Mouse (Mus musculus) intestine, embryonic 16.5 days (tissue): ENCODE results near the gene Olfr837. TPM values are rescaled to one million over a fixed set of nuclear protein-coding genes. Genes with fewer than 3 reads are reported as not detected.
A peak's percentile ranks its signal among the peaks of the same experiment; 100 is the strongest.
"Not testable (repeated sequence)": the region's sequence is repeated elsewhere in the genome, so short reads cannot be mapped to it uniquely, and the experiment has no call there.

ENCODE experiments used
- ATAC-seq: fragments of 200-750 bp; cut with Nextera tagmentation; 2 replicates; pipeline ENCODE4 v1.8.0; 2017; ENCODE audit warnings: moderate TSS enrichment, moderate library complexity
- H3K27ac ChIP-seq: fragments of 300-500 bp; sonication (generic); 2 replicates; pipeline ENCODE4 v1.5.1; 2014; ENCODE audit warnings: mild to moderate bottlenecking, low read length
- H3K27me3 ChIP-seq: fragments of 300-500 bp; sonication (generic); replicated peaks from 2 replicates; pipeline ENCODE4 v1.6.1; 2014; ENCODE audit warnings: low read length, control low read depth, mixed read lengths; ENCODE audit not compliant: control insufficient read depth, insufficient read depth
- H3K36me3 ChIP-seq: fragments of 300-500 bp; sonication (generic); 2 replicates; pipeline ENCODE4 v1.6.1; 2014; ENCODE audit warnings: low read length, control low read depth; ENCODE audit not compliant: control insufficient read depth, insufficient read depth
- H3K4me1 ChIP-seq: fragments of 300-500 bp; sonication (generic); 2 replicates; pipeline ENCODE4 v1.6.1; 2014; ENCODE audit warnings: low read length, control low read depth, mixed read lengths; ENCODE audit not compliant: control insufficient read depth, insufficient read depth
- H3K4me2 ChIP-seq: fragments of 300-500 bp; sonication (generic); 2 replicates; pipeline ENCODE4 v1.6.1; 2014; ENCODE audit warnings: low read depth, low read length, control low read depth
- H3K4me3 ChIP-seq: fragments of 300-500 bp; sonication (generic); 2 replicates; pipeline ENCODE4 v1.5.1; 2014; ENCODE audit warnings: mild to moderate bottlenecking, low read length
- H3K9ac ChIP-seq: fragments of 300-500 bp; sonication (generic); 2 replicates; pipeline ENCODE4 v1.6.1; 2014; ENCODE audit warnings: low read depth, low read length
- H3K9me3 ChIP-seq: fragments of 300-500 bp; sonication (generic); 2 replicates; pipeline ENCODE4 v1.6.1; 2016; ENCODE audit warnings: low read length, control low read depth; ENCODE audit not compliant: control insufficient read depth
- WGBS: fragments of 180-500 bp; shearing (Covaris S2); extraction: QIAGEN DNeasy Blood & Tissue Kit; methylation state at CpG from one replicate; pipeline ENCODE4 v1.1.7; 2014; 5-methylcytosine and 5-hydroxymethylcytosine counted together
- polyA plus RNA-seq: library from polyadenylated mRNA; unstranded; fragments of >200 nt; fragmentation: Nextera tagmentation; extraction: Ambion mirVana; gene quantifications from 2 replicates; pipeline ENCODE4 v1.2.1, GENCODE M21; 2015

The Olfr837 gene
- not detected in 2 replicates for polyA plus RNA-seq

- Histone ChIP-seq H3K9ac (no peak within 1 kb of the TSS), H3K27ac (no peak within 1 kb of the TSS), H3K36me3 (no peaks in the 10 kb centered on the region), H3K27me3 (no peaks in the 10 kb centered on the region), H3K9me3 (no peaks in the 10 kb centered on the region), H3K4me2 (no peak within 1 kb of the TSS), H3K4me3 (no peak within 1 kb of the TSS), H3K4me1 (no peaks in the 10 kb centered on the region)
- 74% methylated on average over 1 of the region's 1 CpGs for WGBS
- ATAC-seq: no peak
Measured at GRCm38 (mm10) chr9:19136017-19136416, at the start of gene Olfr837. Gene Olfr837 (plus strand): TSS chr9:19136317.

GRCm38 (mm10) chr9:19092889-19093753 is 43.0 kb upstream of the Olfr837 start:
- ATAC-seq: peak; percentile 98
- 40% methylated on average over 6 of the region's 6 CpGs for WGBS
- not testable (repeated sequence) for H3K27ac ChIP-seq, H3K4me2 ChIP-seq, H3K9ac ChIP-seq, H3K27me3 ChIP-seq, H3K4me3 ChIP-seq, H3K9me3 ChIP-seq, H3K36me3 ChIP-seq, H3K4me1 ChIP-seq

GRCm38 (mm10) chr9:19097286-19097685 is 38.8 kb upstream of the Olfr837 start:
- H3K27me3 ChIP-seq: no peaks in the 10 kb centered on the region
- no peak overlapping the region for H3K4me3 ChIP-seq
- no peaks in the 10 kb centered on the region for H3K36me3 ChIP-seq
- H3K27ac ChIP-seq: no peak overlapping the region
- no peak overlapping the region for H3K4me2 ChIP-seq
- ATAC-seq: no peak
- H3K9ac ChIP-seq: no peak overlapping the region
- H3K4me1 ChIP-seq: no peaks in the 10 kb centered on the region
- 87% methylated on average over 4 of the region's 4 CpGs for whole genome bisulfite sequencing
- no peaks in the 10 kb centered on the region; the same call in 1 of the 2 replicates for H3K9me3 ChIP-seq

GRCm38 (mm10) chr9:19120082-19120481 is 16.0 kb upstream of the Olfr837 start, which contains the start of gene Olfr836:
Gene Olfr836 (plus strand): TSS chr9:19120382.
- Histone ChIP-seq H3K4me1 (no peaks in the 10 kb centered on the region), H3K4me3 (no peak within 1 kb of the TSS), H3K9ac (no peak within 1 kb of the TSS), H3K27ac (no peak within 1 kb of the TSS), H3K4me2 (no peak within 1 kb of the TSS), H3K36me3 (no peaks in the 10 kb centered on the region), H3K9me3 (no peaks in the 10 kb centered on the region), H3K27me3 (no peaks in the 10 kb centered on the region)
- no peak for ATAC-seq

GRCm38 (mm10) chr9:19177212-19177611 is 41.1 kb downstream of the Olfr837 start, which contains the start of gene Olfr839-ps1:
Gene Olfr839-ps1 (minus strand): TSS chr9:19177312.
- no peak for ATAC-seq
- H3K27me3 ChIP-seq: no peaks in the 10 kb centered on the region
- H3K9me3 ChIP-seq: no peaks in the 10 kb centered on the region
- H3K4me3 ChIP-seq: no peak within 1 kb of the TSS
- H3K4me2 ChIP-seq: no peak within 1 kb of the TSS
- WGBS: 86% methylated on average over 1 of the region's 1 CpGs
- H3K9ac ChIP-seq: no peak within 1 kb of the TSS
- no peak within 1 kb of the TSS for H3K27ac ChIP-seq
- no peaks in the 10 kb centered on the region for H3K4me1 ChIP-seq
- H3K36me3 ChIP-seq: no peaks in the 10 kb centered on the region

Other genes starting within 250 kb of the Olfr837 start
- not detected in 2 replicates for gene Olfr832, start 199.2 kb upstream of the Olfr837 start, polyA plus RNA-seq
- not detected in 2 replicates for gene Olfr834, start 148.3 kb upstream of the Olfr837 start, polyA plus RNA-seq
- not detected in 2 replicates for gene Olfr835, start 103.6 kb upstream of the Olfr837 start, polyA plus RNA-seq
- gene Olfr836, start 15.9 kb upstream of the Olfr837 start, polyA plus RNA-seq: not detected in 2 replicates
- not detected in 2 replicates for gene Olfr839-ps1, start 41.0 kb downstream of the Olfr837 start, polyA plus RNA-seq
- not detected in 2 replicates for gene Olfr843, start 115.7 kb downstream of the Olfr837 start, polyA plus RNA-seq
- not detected in 2 replicates for gene Olfr844, start 180.0 kb downstream of the Olfr837 start, polyA plus RNA-seq
- gene Olfr845, start 200.1 kb downstream of the Olfr837 start, polyA plus RNA-seq: not detected in 2 replicates
- not detected in 2 replicates for gene Olfr846, start 227.7 kb downstream of the Olfr837 start, polyA plus RNA-seq
- not detected in 2 replicates for gene Olfr847, start 242.4 kb downstream of the Olfr837 start, polyA plus RNA-seq